Mouse (Mus musculus) kidney, postnatal 0 days (tissue): ENCODE results near the gene Slc8b1. TPM values are rescaled to one million over a fixed set of nuclear protein-coding genes. Genes with fewer than 3 reads are reported as not detected.
A peak's percentile ranks its signal among the peaks of the same experiment; 100 is the strongest.

Experiments used
- ATAC-seq: fragments of 200-750 bp; cut with Nextera tagmentation; replicated peaks from 2 replicates; pipeline ENCODE4 v1.8.0; 2017; ENCODE audit warnings: low read depth, moderate number of reproducible peaks, moderate TSS enrichment, moderate library complexity; ENCODE audit not compliant: low FRiP score
- DNase-seq: peaks from one replicate; pipeline ENCODE4 v3.0.0-alpha.2; 2016; ENCODE audit warnings: low spot score
- H3K27ac ChIP-seq: fragments of 300-500 bp; sonication (generic); 2 replicates; pipeline ENCODE4 v1.5.1; 2014; ENCODE audit warnings: mild to moderate bottlenecking
- H3K27me3 ChIP-seq: fragments of 300-500 bp; sonication (generic); 2 replicates; pipeline ENCODE4 v1.6.1; 2014; ENCODE audit warnings: low read length, mixed read lengths; ENCODE audit not compliant: insufficient read depth
- H3K36me3 ChIP-seq: fragments of 300-500 bp; sonication (generic); 2 replicates; pipeline ENCODE4 v1.6.1; 2014; ENCODE audit warnings: low read length, mixed read lengths; ENCODE audit not compliant: insufficient read depth
- H3K4me1 ChIP-seq: fragments of 300-500 bp; sonication (generic); replicated peaks from 2 replicates; pipeline ENCODE4 v1.6.1; 2014; ENCODE audit warnings: antibody characterized with exemption, low read length, mixed read lengths; ENCODE audit not compliant: insufficient read depth
- H3K4me2 ChIP-seq: fragments of 300-500 bp; sonication (generic); 2 replicates; pipeline ENCODE4 v1.6.1; 2014; ENCODE audit warnings: mild to moderate bottlenecking, low read length, moderate library complexity, mixed read lengths
- H3K4me3 ChIP-seq: fragments of 300-500 bp; sonication (generic); replicated peaks from 2 replicates; pipeline ENCODE4 v1.5.1; 2014; ENCODE audit warnings: low read depth, low read length
- H3K9ac ChIP-seq: fragments of 300-500 bp; sonication (generic); 2 replicates; pipeline ENCODE4 v1.6.1; 2014; ENCODE audit warnings: low read depth, low read length
- H3K9me3 ChIP-seq: fragments of 300-500 bp; sonication (generic); replicated peaks from 2 replicates; pipeline ENCODE4 v1.6.1; 2016; ENCODE audit warnings: low read length, inconsistent platforms, mixed read lengths
- CTCF ChIP-seq: IDR thresholded peaks from 2 replicates; pipeline ENCODE4 v1.5.1; 2016; ENCODE audit warnings: antibody characterized with exemption, low read depth, mild to moderate bottlenecking, moderate library complexity
- WGBS: fragments of 180-500 bp; shearing (Covaris S2); extraction: QIAGEN DNeasy Blood & Tissue Kit; methylation state at CpG from one replicate; pipeline ENCODE4 v1.1.7; 2014; 5-methylcytosine and 5-hydroxymethylcytosine counted together
- polyA plus RNA-seq: library from polyadenylated mRNA; unstranded; fragments of >200 nt; fragmentation: Nextera tagmentation; extraction: Ambion mirVana; gene quantifications from 2 replicates; pipeline ENCODE4 v1.2.1, GENCODE M21; 2015

The Slc8b1 gene
- polyA plus RNA-seq, 1 experiment from 2014 or later, result 9.5 TPM

GRCm38 (mm10) chr5:120579211-120579897, 68.4 kb downstream of the Slc8b1 start:
- Histone ChIP-seq H3K4me2 (peak overlapping the region; percentile 38), H3K9ac (peak overlapping the region; percentile 20; the same call in 1 of the 2 replicates)
- peak; percentile 62 for ATAC-seq

GRCm38 (mm10) chr5:120579898-120580626, 69.1 kb downstream of the Slc8b1 start:
- H3K4me1 ChIP-seq, result peaks cover 34% of the 10 kb centered on the region
- H3K4me2 ChIP-seq, result peak overlapping the region; percentile 38; the same call in 1 of the 2 replicates
- TF ChIP-seq CTCF, result no peak
- ATAC-seq (no peak), DNase-seq (no peak)
- no peak overlapping the region for H3K4me3 ChIP-seq
- WGBS, result 66% methylated on average over 26 of the region's 26 CpGs
- peak overlapping the region; percentile 95 for H3K27ac ChIP-seq
- peaks cover 19% of the 10 kb centered on the region; the same call in 1 of the 2 replicates for H3K36me3 ChIP-seq
- H3K9ac ChIP-seq, result peak overlapping the region; percentile 20; the same call in 1 of the 2 replicates
- H3K9me3 ChIP-seq, result no peaks in the 10 kb centered on the region
- H3K27me3 ChIP-seq, result no peaks in the 10 kb centered on the region

More at GRCm38 (mm10) chr5:120579211-120579897, 68.4 kb downstream of the Slc8b1 start:
- no peaks in the 10 kb centered on the region for H3K9me3 ChIP-seq
- peak; percentile 98 for DNase-seq
- no peaks in the 10 kb centered on the region for H3K27me3 ChIP-seq
- H3K36me3 ChIP-seq, result peaks cover 15% of the 10 kb centered on the region; the same call in 1 of the 2 replicates
- H3K4me3 ChIP-seq, result no peak overlapping the region
- H3K27ac ChIP-seq, result peak overlapping the region; percentile 95
- peaks cover 34% of the 10 kb centered on the region for H3K4me1 ChIP-seq
- TF ChIP-seq CTCF, result no peak
- WGBS, result 4% methylated on average over 26 of the region's 26 CpGs

GRCm38 (mm10) chr5:120582002-120582401, 71.0 kb downstream of the Slc8b1 start:
- DNase-seq (no peak), ATAC-seq (peak; percentile 22; the same call in 1 of the 2 replicates)
- 67% methylated on average over 9 of the region's 9 CpGs for WGBS
- no peak overlapping the region; the same call in 1 of the 2 replicates for H3K27ac ChIP-seq
- no peak overlapping the region for H3K4me3 ChIP-seq
- peaks cover 36% of the 10 kb centered on the region for H3K4me1 ChIP-seq
- no peak for TF ChIP-seq CTCF
- H3K9me3 ChIP-seq, result no peaks in the 10 kb centered on the region
- peaks cover 19% of the 10 kb centered on the region; the same call in 1 of the 2 replicates for H3K36me3 ChIP-seq
- no peaks in the 10 kb centered on the region for H3K27me3 ChIP-seq
- H3K4me2 ChIP-seq, result no peak overlapping the region
- H3K9ac ChIP-seq, result no peak overlapping the region

- 83% methylated on average over 4 of the region's 4 CpGs for WGBS
- no peaks in the 10 kb centered on the region for H3K9me3 ChIP-seq
- H3K4me3 ChIP-seq, result no peak overlapping the region
- no peak for TF ChIP-seq CTCF
- H3K4me2 ChIP-seq, result no peak overlapping the region
- no peak for DNase-seq
- H3K27me3 ChIP-seq, result no peaks in the 10 kb centered on the region
- ATAC-seq, result no peak
- H3K9ac ChIP-seq, result no peak overlapping the region
- no peak overlapping the region for H3K27ac ChIP-seq
- H3K36me3 ChIP-seq, result peaks cover 19% of the 10 kb centered on the region; the same call in 1 of the 2 replicates
- H3K4me1 ChIP-seq, result peaks cover 30% of the 10 kb centered on the region
Measured at GRCm38 (mm10) chr5:120583511-120583910, 72.5 kb downstream of the Slc8b1 start.

Other genes with a start within 250 kb of the Slc8b1 start
- not detected in 2 replicates for gene Lhx5, start 79.5 kb upstream of the Slc8b1 start, polyA plus RNA-seq
- 12.0 and 13.3 TPM in 2 replicates for gene Sdsl, start 38.4 kb upstream of the Slc8b1 start, polyA plus RNA-seq
- not detected in 2 replicates for gene Sds, start 34.6 kb upstream of the Slc8b1 start, polyA plus RNA-seq
- 73.7 and 78.2 TPM in 2 replicates for gene Plbd2, start 7.5 kb upstream of the Slc8b1 start, polyA plus RNA-seq
- gene Tpcn1, start 77.5 kb downstream of the Slc8b1 start, polyA plus RNA-seq, result 34.6 and 35.4 TPM in 2 replicates
- gene Iqcd, start 77.8 kb downstream of the Slc8b1 start, polyA plus RNA-seq, result 1.1 and 1.4 TPM in 2 replicates
- gene Rita1, start 101.4 kb downstream of the Slc8b1 start, polyA plus RNA-seq, result 14.3 and 16.3 TPM in 2 replicates
- gene Ddx54, start 101.6 kb downstream of the Slc8b1 start, polyA plus RNA-seq, result 34.8 and 38.6 TPM in 2 replicates
- gene Cfap73, start 123.1 kb downstream of the Slc8b1 start, polyA plus RNA-seq, result not detected in 2 replicates
- 0.36 and 0.39 TPM in 2 replicates for gene Rasal1, start 137.6 kb downstream of the Slc8b1 start, polyA plus RNA-seq
- gene Dtx1, start 200.8 kb downstream of the Slc8b1 start, polyA plus RNA-seq, result 3.6 and 5.5 TPM in 2 replicates
- gene Oas2, start 238.7 kb downstream of the Slc8b1 start, polyA plus RNA-seq, result 0.64 and 0.87 TPM in 2 replicates